Mouse (Mus musculus) midbrain, embryonic 14.5 days (tissue): ENCODE measurements around the gene Nap1l4. TPM values are rescaled to one million over a fixed set of nuclear protein-coding genes. Genes with fewer than 3 reads are reported as not detected.

Experiments
- ATAC-seq: fragments of 200-750 bp; cut with Nextera tagmentation; 2 replicates; pipeline ENCODE4 v1.8.0; 2017; ENCODE audit warnings: moderate number of reproducible peaks, moderate library complexity; ENCODE audit not compliant: low FRiP score, low TSS enrichment
- DNase-seq: peaks from one replicate; pipeline ENCODE4 v3.0.0-alpha.2; 2015
- H3K27ac ChIP-seq: fragments of 300-500 bp; sonication (generic); replicated peaks from 2 replicates; pipeline ENCODE4 v1.5.1; 2014; ENCODE audit warnings: mild to moderate bottlenecking, low read depth, low read length, moderate library complexity
- H3K27me3 ChIP-seq: fragments of 300-500 bp; sonication (generic); 2 replicates; pipeline ENCODE4 v1.6.1; 2014; ENCODE audit warnings: low read length, control low read depth, mixed read lengths; ENCODE audit not compliant: control insufficient read depth, insufficient read depth
- H3K36me3 ChIP-seq: fragments of 300-500 bp; sonication (generic); 2 replicates; pipeline ENCODE4 v1.6.1; 2014; ENCODE audit warnings: low read length, control low read depth; ENCODE audit not compliant: control insufficient read depth, insufficient read depth
- H3K4me1 ChIP-seq: fragments of 300-500 bp; sonication (generic); 2 replicates; pipeline ENCODE4 v1.6.1; 2014; ENCODE audit warnings: mild to moderate bottlenecking, antibody characterized with exemption, low read length, control low read depth; ENCODE audit not compliant: control insufficient read depth, insufficient read depth
- H3K4me2 ChIP-seq: fragments of 300-500 bp; sonication (generic); 2 replicates; pipeline ENCODE4 v1.6.1; 2014; ENCODE audit warnings: mild to moderate bottlenecking, low read length, moderate library complexity
- H3K4me3 ChIP-seq: fragments of 300-500 bp; sonication (generic); replicated peaks from 2 replicates; pipeline ENCODE4 v1.5.1; 2014; ENCODE audit warnings: low read depth, low read length
- H3K9ac ChIP-seq: fragments of 300-500 bp; sonication (generic); replicated peaks from 2 replicates; pipeline ENCODE4 v1.6.1; 2014; ENCODE audit warnings: mild to moderate bottlenecking, low read length, moderate library complexity
- H3K9me3 ChIP-seq: fragments of 300-500 bp; sonication (generic); 2 replicates; pipeline ENCODE4 v1.6.1; 2016; ENCODE audit warnings: low read length, control low read depth, mixed read lengths; ENCODE audit not compliant: control insufficient read depth
- WGBS: fragments of 180-500 bp; shearing (Covaris S2); extraction: QIAGEN DNeasy Blood & Tissue Kit; methylation state at CpG from one replicate; pipeline ENCODE4 v1.1.7; 2014; 5-methylcytosine and 5-hydroxymethylcytosine counted together
- polyA plus RNA-seq: library from polyadenylated mRNA; unstranded; fragments of >200 nt; fragmentation: Nextera tagmentation; extraction: Ambion mirVana; gene quantifications from 2 replicates; pipeline ENCODE4 v1.2.1, GENCODE M21; 2014

Nap1l4 gene
- 174 and 226 TPM in 2 replicates for polyA plus RNA-seq

- DNase-seq (peak; percentile 99), ATAC-seq (peak; percentile 100)
- under 1% methylated on average over 43 of the region's 43 CpGs for WGBS
- Histone ChIP-seq H3K27ac (peak within 1 kb of the TSS; percentile 88), H3K4me2 (peak within 1 kb of the TSS; percentile 82), H3K4me3 (peak within 1 kb of the TSS; percentile 95), H3K9ac (peak within 1 kb of the TSS; percentile 90), H3K36me3 (peaks cover 5% of the 10 kb centered on the region; the same call in 1 of the 2 replicates), H3K9me3 (no peaks in the 10 kb centered on the region), H3K27me3 (no peaks in the 10 kb centered on the region), H3K4me1 (peaks cover 25% of the 10 kb centered on the region)
Observed at GRCm38 (mm10) chr7:143548976-143549457, at the start of gene Nap1l4. TSS of gene Nap1l4 (minus strand) at chr7:143549106.

GRCm38 (mm10) chr7:143594865-143595264, 46.0 kb upstream of the Nap1l4 start:
- H3K4me2 ChIP-seq = no peak overlapping the region
- no peak for ATAC-seq
- peak; percentile 19 for DNase-seq
- no peak overlapping the region for H3K4me3 ChIP-seq
- peaks cover 7% of the 10 kb centered on the region for H3K4me1 ChIP-seq
- H3K9ac ChIP-seq = no peak overlapping the region
- H3K36me3 ChIP-seq = peaks cover 37% of the 10 kb centered on the region
- H3K27me3 ChIP-seq = no peaks in the 10 kb centered on the region
- no peak overlapping the region for H3K27ac ChIP-seq
- H3K9me3 ChIP-seq = no peaks in the 10 kb centered on the region
- 90% methylated on average over 5 of the region's 5 CpGs for WGBS

- peaks cover 59% of the 10 kb centered on the region for H3K36me3 ChIP-seq
- H3K4me2 ChIP-seq = no peak overlapping the region
- no peaks in the 10 kb centered on the region for H3K9me3 ChIP-seq
- no peak for ATAC-seq
- no peak overlapping the region for H3K27ac ChIP-seq
- H3K9ac ChIP-seq = no peak overlapping the region
- 89% methylated on average over 10 of the region's 10 CpGs for WGBS
- H3K4me3 ChIP-seq = no peak overlapping the region
- DNase-seq = no peak
- H3K4me1 ChIP-seq = no peaks in the 10 kb centered on the region
- no peaks in the 10 kb centered on the region for H3K27me3 ChIP-seq
Observed at GRCm38 (mm10) chr7:143592255-143592654, 43.3 kb upstream of the Nap1l4 start.

- ATAC-seq (no peak), DNase-seq (no peak)
- Histone ChIP-seq H3K4me2 (no peak overlapping the region), H3K27me3 (no peaks in the 10 kb centered on the region), H3K27ac (no peak overlapping the region), H3K9me3 (no peaks in the 10 kb centered on the region), H3K4me3 (no peak overlapping the region), H3K9ac (no peak overlapping the region), H3K4me1 (no peaks in the 10 kb centered on the region), H3K36me3 (peaks cover 83% of the 10 kb centered on the region)
- 93% methylated on average over 4 of the region's 4 CpGs for WGBS
Observed at GRCm38 (mm10) chr7:143588006-143588405, 39.1 kb upstream of the Nap1l4 start.

- no peak for ATAC-seq
- Histone ChIP-seq H3K9me3 (no peaks in the 10 kb centered on the region), H3K27ac (no peak overlapping the region), H3K4me1 (no peaks in the 10 kb centered on the region), H3K27me3 (no peaks in the 10 kb centered on the region), H3K4me2 (no peak overlapping the region), H3K4me3 (no peak overlapping the region), H3K9ac (no peak overlapping the region), H3K36me3 (peaks cover 87% of the 10 kb centered on the region)
- DNase-seq = no peak
- WGBS = 93% methylated on average over 5 of the region's 5 CpGs
Observed at GRCm38 (mm10) chr7:143587586-143587985, 38.7 kb upstream of the Nap1l4 start.

GRCm38 (mm10) chr7:143583956-143584355, 35.0 kb upstream of the Nap1l4 start:
- Histone ChIP-seq H3K9me3 (no peaks in the 10 kb centered on the region), H3K36me3 (peaks cover 86% of the 10 kb centered on the region), H3K4me1 (no peaks in the 10 kb centered on the region), H3K4me2 (no peak overlapping the region), H3K27ac (no peak overlapping the region), H3K4me3 (no peak overlapping the region), H3K27me3 (no peaks in the 10 kb centered on the region), H3K9ac (no peak overlapping the region)
- peak; percentile 80 for DNase-seq
- 40% methylated on average over 3 of the region's 3 CpGs for WGBS
- ATAC-seq = no peak

- H3K9ac ChIP-seq = no peak overlapping the region
- WGBS = 92% methylated on average over 5 of the region's 5 CpGs
- peaks cover 86% of the 10 kb centered on the region for H3K36me3 ChIP-seq
- no peaks in the 10 kb centered on the region for H3K4me1 ChIP-seq
- no peak overlapping the region for H3K27ac ChIP-seq
- ATAC-seq (no peak), DNase-seq (no peak)
- H3K9me3 ChIP-seq = no peaks in the 10 kb centered on the region
- H3K4me2 ChIP-seq = no peak overlapping the region
- no peaks in the 10 kb centered on the region for H3K27me3 ChIP-seq
- no peak overlapping the region for H3K4me3 ChIP-seq
Observed at GRCm38 (mm10) chr7:143583025-143583424, 34.1 kb upstream of the Nap1l4 start.

- ATAC-seq (no peak), DNase-seq (no peak)
- Histone ChIP-seq H3K27ac (no peak overlapping the region), H3K4me3 (no peak overlapping the region), H3K9me3 (no peaks in the 10 kb centered on the region), H3K4me1 (no peaks in the 10 kb centered on the region), H3K9ac (no peak overlapping the region), H3K4me2 (no peak overlapping the region), H3K36me3 (peaks cover 96% of the 10 kb centered on the region), H3K27me3 (no peaks in the 10 kb centered on the region)
- 94% methylated on average over 11 of the region's 11 CpGs for WGBS
Observed at GRCm38 (mm10) chr7:143575751-143576150, 26.8 kb upstream of the Nap1l4 start.

- H3K4me2 ChIP-seq = no peak overlapping the region
- no peak overlapping the region for H3K9ac ChIP-seq
- H3K4me3 ChIP-seq = no peak overlapping the region
- no peak for ATAC-seq
- H3K27ac ChIP-seq = no peak overlapping the region
- no peaks in the 10 kb centered on the region for H3K4me1 ChIP-seq
- no peaks in the 10 kb centered on the region for H3K9me3 ChIP-seq
- no peaks in the 10 kb centered on the region for H3K27me3 ChIP-seq
- DNase-seq = no peak
- H3K36me3 ChIP-seq = peaks cover 94% of the 10 kb centered on the region
- 95% methylated on average over 3 of the region's 3 CpGs for WGBS
Observed at GRCm38 (mm10) chr7:143565648-143566039, 16.7 kb upstream of the Nap1l4 start.
